Mouse (Mus musculus) embryonic facial prominence, embryonic 14.5 days (tissue): ENCODE data around the gene Eno1. TPM values are rescaled to one million over a fixed set of nuclear protein-coding genes. Genes with fewer than 3 reads are reported as not detected.

Experiments
- ATAC-seq: fragments of 200-750 bp; cut with Nextera tagmentation; 2 replicates; pipeline ENCODE4 v1.8.0; 2017; ENCODE audit warnings: low read depth, moderate number of reproducible peaks, moderate TSS enrichment
- DNase-seq: peaks from one replicate; pipeline ENCODE4 v3.0.0-alpha.2; 2015; ENCODE audit warnings: low spot score
- H3K27ac ChIP-seq: fragments of 300-500 bp; sonication (generic); replicated peaks from 2 replicates; pipeline ENCODE4 v1.5.1; 2014; ENCODE audit warnings: low read depth, mild to moderate bottlenecking, low read length, moderate library complexity
- H3K27me3 ChIP-seq: fragments of 300-500 bp; sonication (generic); replicated peaks from 2 replicates; pipeline ENCODE4 v1.6.1; 2014; ENCODE audit warnings: low read length; ENCODE audit not compliant: control insufficient read depth, insufficient read depth
- H3K36me3 ChIP-seq: fragments of 300-500 bp; sonication (generic); 2 replicates; pipeline ENCODE4 v1.6.1; 2014; ENCODE audit warnings: low read length, mixed read lengths; ENCODE audit not compliant: control insufficient read depth, insufficient read depth
- H3K4me1 ChIP-seq: fragments of 300-500 bp; sonication (generic); 2 replicates; pipeline ENCODE4 v1.6.1; 2014; ENCODE audit warnings: antibody characterized with exemption, low read length; ENCODE audit not compliant: control insufficient read depth, insufficient read depth
- H3K4me2 ChIP-seq: fragments of 300-500 bp; sonication (generic); 2 replicates; pipeline ENCODE4 v1.6.1; 2014; ENCODE audit warnings: low read depth, mild to moderate bottlenecking, low read length, moderate library complexity, mixed read lengths
- H3K4me3 ChIP-seq: fragments of 300-500 bp; sonication (generic); 2 replicates; pipeline ENCODE4 v1.5.1; 2014; ENCODE audit warnings: low read depth, mild to moderate bottlenecking, low read length
- H3K9ac ChIP-seq: fragments of 300-500 bp; sonication (generic); 2 replicates; pipeline ENCODE4 v1.6.1; 2014; ENCODE audit warnings: low read depth, mild to moderate bottlenecking, low read length, moderate library complexity, mixed read lengths
- H3K9me3 ChIP-seq: fragments of 300-500 bp; sonication (generic); 2 replicates; pipeline ENCODE4 v1.6.1; 2016; ENCODE audit warnings: low read length; ENCODE audit not compliant: control insufficient read depth
- WGBS: fragments of 180-500 bp; shearing (Covaris S2); extraction: QIAGEN DNeasy Blood & Tissue Kit; methylation state at CpG from one replicate; pipeline ENCODE4 v1.1.7; 2014; 5-methylcytosine and 5-hydroxymethylcytosine counted together
- polyA plus RNA-seq: library from polyadenylated mRNA; unstranded; fragments of >200 nt; fragmentation: Nextera tagmentation; extraction: Ambion mirVana; gene quantifications from 2 replicates; pipeline ENCODE4 v1.2.1, GENCODE M21; 2014

Gene Eno1
- polyA plus RNA-seq, 1 experiment from 2014 or later, result 1,320 TPM

GRCm38 (mm10) chr4:150210306-150210705 lies 26.2 kb upstream of the Eno1 start:
- WGBS, result 72% methylated on average over 8 of the region's 8 CpGs
- no peaks in the 10 kb centered on the region for H3K36me3 ChIP-seq

DNA sequence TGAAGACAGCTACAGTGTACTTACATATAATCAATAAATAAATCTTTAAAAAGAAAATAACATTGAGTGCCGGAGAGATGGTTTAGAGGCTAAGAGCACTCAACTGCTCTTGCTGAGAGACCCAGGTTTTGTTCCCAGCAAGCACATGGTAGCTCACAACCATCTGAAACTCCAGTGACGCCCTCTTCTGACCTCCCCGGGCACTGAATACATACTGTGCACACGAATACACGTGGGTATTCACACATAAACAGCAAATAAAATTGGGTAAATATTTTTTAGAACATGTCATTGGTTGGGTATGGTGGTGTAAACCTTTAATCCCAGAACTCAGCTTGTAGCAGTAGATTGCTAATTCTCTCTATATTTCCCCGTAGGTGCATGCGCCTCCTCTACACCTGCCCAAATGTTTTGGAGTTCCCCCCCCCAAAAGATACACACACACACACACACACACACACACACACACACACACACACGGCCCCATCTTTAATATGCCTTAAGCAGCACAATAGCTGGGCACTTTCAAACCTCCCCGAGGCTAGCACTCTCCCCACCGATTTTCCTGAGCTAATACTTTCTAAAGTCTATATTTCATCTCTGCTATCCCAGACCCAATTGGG lies 24.5 kb upstream of the Eno1 start:
- peak overlapping the region; percentile 45 for H3K4me2 ChIP-seq
- ATAC-seq (no peak; the same call in 1 of the 2 replicates), DNase-seq (no peak)
- no peak overlapping the region for H3K27ac ChIP-seq
- peak overlapping the region; percentile 31 for H3K4me3 ChIP-seq
- H3K9ac ChIP-seq, result peak overlapping the region; percentile 48
- no peaks in the 10 kb centered on the region for H3K9me3 ChIP-seq
- H3K36me3 ChIP-seq, result no peaks in the 10 kb centered on the region
- 56% methylated on average over 10 of the region's 10 CpGs for WGBS
- H3K4me1 ChIP-seq, result no peaks in the 10 kb centered on the region
- H3K27me3 ChIP-seq, result no peaks in the 10 kb centered on the region

More at GRCm38 (mm10) chr4:150210306-150210705, 26.2 kb upstream of the Eno1 start:
- Histone ChIP-seq H3K27ac (no peak overlapping the region), H3K4me1 (no peaks in the 10 kb centered on the region), H3K4me2 (no peak overlapping the region), H3K4me3 (no peak overlapping the region), H3K27me3 (no peaks in the 10 kb centered on the region), H3K9ac (no peak overlapping the region), H3K9me3 (no peaks in the 10 kb centered on the region)
- DNase-seq, result no peak
- no peak for ATAC-seq

DNA sequence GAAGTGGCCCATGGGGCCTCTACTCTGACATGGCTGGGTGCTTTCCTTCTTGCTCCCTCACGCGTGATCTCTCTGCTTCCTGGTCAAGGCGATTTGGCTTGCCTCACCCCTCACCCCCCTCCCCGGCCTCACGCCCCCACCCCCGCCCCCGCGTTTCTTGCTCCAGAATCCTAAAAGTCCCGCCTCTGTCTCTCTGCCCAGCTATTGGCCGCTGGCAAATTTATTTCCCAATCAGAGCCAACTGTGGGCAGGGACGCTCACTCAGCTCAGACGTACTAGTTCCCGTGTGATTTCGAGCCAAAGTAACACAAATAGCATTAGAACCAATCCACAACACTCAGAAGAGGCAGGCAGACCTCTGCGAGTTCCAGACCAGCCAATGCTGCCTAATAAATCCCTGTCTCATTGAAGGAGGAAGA lies 24.0 kb upstream of the Eno1 start:
- DNase-seq (peak; percentile 94), ATAC-seq (peak; percentile 86)
- 1% methylated on average over 15 of the region's 15 CpGs for WGBS
- peak overlapping the region; percentile 48 for H3K9ac ChIP-seq
- H3K27ac ChIP-seq, result no peak overlapping the region
- no peaks in the 10 kb centered on the region for H3K4me1 ChIP-seq
- peak overlapping the region; percentile 45 for H3K4me2 ChIP-seq
- H3K27me3 ChIP-seq, result no peaks in the 10 kb centered on the region
- peak overlapping the region; percentile 31 for H3K4me3 ChIP-seq
- no peaks in the 10 kb centered on the region for H3K36me3 ChIP-seq
- H3K9me3 ChIP-seq, result no peaks in the 10 kb centered on the region

DNA sequence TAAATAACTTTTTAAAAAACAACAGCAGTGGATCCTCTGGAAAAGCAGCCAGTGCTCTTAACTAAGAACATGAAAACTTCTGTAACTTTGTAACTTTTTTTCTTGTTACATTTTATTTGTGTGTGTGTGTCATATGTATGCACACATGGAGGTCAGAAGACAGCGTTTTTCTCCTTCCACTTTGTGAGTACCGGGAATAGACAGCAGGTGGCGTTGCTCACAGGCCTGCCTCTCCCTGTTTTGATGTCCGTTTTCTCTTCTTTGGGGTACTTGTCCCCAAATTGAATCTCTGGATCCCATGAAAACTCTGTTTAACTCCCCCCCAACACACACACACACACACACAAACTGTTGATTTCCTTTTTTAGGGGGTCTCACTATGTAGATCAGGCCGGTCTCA lies 22.6 kb upstream of the Eno1 start:
- 26% methylated on average over 5 of the region's 5 CpGs for WGBS
- ATAC-seq (no peak), DNase-seq (no peak)
- no peaks in the 10 kb centered on the region for H3K27me3 ChIP-seq
- H3K27ac ChIP-seq, result no peak overlapping the region
- no peak overlapping the region for H3K9ac ChIP-seq
- no peaks in the 10 kb centered on the region for H3K9me3 ChIP-seq
- H3K36me3 ChIP-seq, result no peaks in the 10 kb centered on the region
- no peaks in the 10 kb centered on the region for H3K4me1 ChIP-seq
- H3K4me2 ChIP-seq, result no peak overlapping the region
- no peak overlapping the region for H3K4me3 ChIP-seq

DNA sequence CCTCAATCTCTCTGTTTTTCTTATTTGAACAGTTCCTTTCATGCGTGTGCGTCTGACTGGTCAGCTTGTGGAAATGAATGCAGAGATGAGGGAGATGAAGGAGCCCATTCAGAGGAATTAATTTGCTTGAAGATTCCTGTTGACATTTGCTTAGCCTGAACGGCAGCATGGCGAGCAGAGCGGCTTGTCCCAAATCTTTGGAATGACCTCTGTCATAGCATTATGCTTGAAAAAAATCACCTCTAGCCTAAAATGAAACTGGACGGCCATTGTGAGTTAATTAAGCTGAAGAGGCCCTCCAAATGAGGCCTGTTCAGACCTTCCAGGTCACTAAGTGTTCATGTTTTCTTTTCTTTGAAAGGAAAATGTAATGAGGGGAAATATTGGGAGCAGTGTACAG lies 20.1 kb upstream of the Eno1 start:
- Histone ChIP-seq H3K9ac (no peak overlapping the region), H3K4me2 (no peak overlapping the region), H3K4me1 (0 out of 2 replicates have a peak, but pooled peaks cover 3% of the 10 kb centered on the region), H3K36me3 (no peaks in the 10 kb centered on the region), H3K4me3 (no peak overlapping the region), H3K27ac (no peak overlapping the region), H3K27me3 (no peaks in the 10 kb centered on the region), H3K9me3 (no peaks in the 10 kb centered on the region)
- WGBS, result 71% methylated on average over 6 of the region's 6 CpGs
- DNase-seq (peak; percentile 61), ATAC-seq (peak; percentile 32; the same call in 1 of the 2 replicates)

DNA sequence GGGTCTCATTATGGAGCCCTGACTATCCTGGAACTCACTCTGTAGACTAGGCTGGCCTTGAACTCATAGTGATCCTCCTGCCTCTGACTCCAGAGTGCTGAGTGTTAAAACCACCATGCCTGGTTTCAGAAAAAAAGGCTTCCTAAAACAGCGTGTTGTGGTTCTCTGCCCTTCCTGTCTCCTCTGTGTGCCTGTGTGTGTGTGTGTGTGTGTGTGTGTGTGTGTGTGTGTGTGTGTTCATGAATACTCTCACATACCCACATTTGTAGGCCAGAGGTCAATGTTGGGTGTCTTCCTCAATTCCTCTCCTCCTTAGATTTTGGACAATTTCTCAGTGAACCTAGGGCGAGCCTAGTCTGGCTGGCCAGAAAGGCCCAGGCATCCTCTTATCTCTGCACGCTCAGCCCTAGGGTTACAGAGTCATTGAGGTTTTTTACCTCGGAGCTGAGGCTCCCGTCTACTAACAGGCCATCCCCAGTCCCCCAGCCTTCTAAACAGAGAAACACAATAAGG lies 19.4 kb upstream of the Eno1 start:
- Histone ChIP-seq H3K27me3 (no peaks in the 10 kb centered on the region), H3K4me1 (0 out of 2 replicates have a peak, but pooled peaks cover 3% of the 10 kb centered on the region), H3K4me3 (no peak overlapping the region), H3K9ac (no peak overlapping the region), H3K27ac (no peak overlapping the region), H3K9me3 (no peaks in the 10 kb centered on the region), H3K36me3 (no peaks in the 10 kb centered on the region), H3K4me2 (no peak overlapping the region)
- no peak for DNase-seq
- no peak for ATAC-seq
- 62% methylated on average over 5 of the region's 5 CpGs for WGBS

- no peak overlapping the region for H3K27ac ChIP-seq
- H3K4me3 ChIP-seq, result no peak overlapping the region
- H3K4me2 ChIP-seq, result no peak overlapping the region
- H3K4me1 ChIP-seq, result 0 out of 2 replicates have a peak, but pooled peaks cover 3% of the 10 kb centered on the region
- H3K27me3 ChIP-seq, result no peaks in the 10 kb centered on the region
- H3K9me3 ChIP-seq, result no peaks in the 10 kb centered on the region
- no peak for ATAC-seq
- no peaks in the 10 kb centered on the region for H3K36me3 ChIP-seq
- WGBS, result 75% methylated on average over 1 of the region's 1 CpGs
- H3K9ac ChIP-seq, result no peak overlapping the region
- no peak for DNase-seq
These were observed 18.6 kb upstream of the Eno1 start for GRCm38 (mm10) chr4:150217935-150218334.

DNA sequence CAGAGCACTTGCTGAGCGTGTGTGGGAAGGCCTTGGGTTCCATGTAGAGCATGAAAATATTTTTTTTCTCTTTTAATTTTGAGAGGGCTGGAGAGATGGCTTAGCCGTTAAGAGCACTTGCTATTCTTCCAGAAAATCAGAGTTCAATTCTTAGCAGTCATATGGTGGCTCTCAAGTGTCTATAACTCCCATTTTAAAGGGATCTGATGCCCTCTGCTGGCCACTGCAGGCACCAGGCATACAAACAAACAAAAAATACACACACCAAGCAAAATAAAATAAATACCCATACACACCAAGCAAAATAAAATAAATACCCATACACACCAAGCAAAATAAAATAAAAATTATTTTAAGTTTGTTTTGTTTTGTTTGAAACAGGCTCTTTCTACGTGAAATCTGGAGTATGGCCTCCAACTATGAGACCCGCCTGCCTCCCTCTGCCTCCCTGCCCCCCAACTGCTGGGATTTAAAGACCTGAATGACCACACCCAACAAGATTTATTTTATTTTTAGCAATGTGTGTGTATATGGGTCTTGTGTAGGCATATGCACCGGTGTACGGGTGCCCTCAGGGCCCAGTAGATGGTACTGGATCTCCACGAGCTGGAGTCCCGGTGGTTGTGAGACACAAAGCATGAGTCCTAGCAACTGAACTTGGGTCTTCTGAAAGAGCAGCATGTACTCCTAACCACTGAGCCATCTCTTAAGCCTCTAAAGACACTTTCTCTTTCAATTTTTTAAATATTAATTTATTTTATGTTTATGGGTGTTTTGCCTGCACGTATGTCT lies 16.8 kb upstream of the Eno1 start:
- Histone ChIP-seq H3K9me3 (no peaks in the 10 kb centered on the region), H3K4me1 (0 out of 2 replicates have a peak, but pooled peaks cover 3% of the 10 kb centered on the region), H3K27me3 (no peaks in the 10 kb centered on the region), H3K4me2 (no peak overlapping the region), H3K9ac (no peak overlapping the region), H3K36me3 (no peaks in the 10 kb centered on the region), H3K27ac (no peak overlapping the region), H3K4me3 (no peak overlapping the region)
- WGBS, result 67% methylated on average over 9 of the region's 9 CpGs
- 0 out of 2 replicates have a peak, but pooled peaks have one; percentile 39 for ATAC-seq
- peak; percentile 70 for DNase-seq
